Mouse (Mus musculus) limb, embryonic 15.5 days (tissue): ENCODE measurements around the gene Abcc10. TPM values are rescaled to one million over a fixed set of nuclear protein-coding genes. Genes with fewer than 3 reads are reported as not detected.
A peak's percentile ranks its signal among the peaks of the same experiment; 100 is the strongest.

Source experiments
- ATAC-seq: fragments of 200-750 bp; cut with Nextera tagmentation; 2 replicates; pipeline ENCODE4 v1.8.0; 2017; ENCODE audit warnings: low read depth, moderate TSS enrichment; ENCODE audit not compliant: insufficient number of reproducible peaks, low FRiP score, low TSS enrichment
- H3K27ac ChIP-seq: fragments of 300-500 bp; sonication (generic); 2 replicates; pipeline ENCODE4 v1.5.1; 2015; ENCODE audit warnings: moderate library complexity, mild to moderate bottlenecking, inconsistent platforms
- H3K27me3 ChIP-seq: fragments of 300-500 bp; sonication (generic); 2 replicates; pipeline ENCODE4 v1.6.1; 2015; ENCODE audit warnings: inconsistent platforms
- H3K36me3 ChIP-seq: fragments of 300-500 bp; sonication (generic); 2 replicates; pipeline ENCODE4 v1.6.1; 2015; ENCODE audit warnings: inconsistent platforms
- H3K4me1 ChIP-seq: fragments of 300-500 bp; sonication (generic); 2 replicates; pipeline ENCODE4 v1.6.1; 2015; ENCODE audit warnings: inconsistent platforms
- H3K4me2 ChIP-seq: fragments of 300-500 bp; sonication (generic); 2 replicates; pipeline ENCODE4 v1.6.1; 2015; ENCODE audit warnings: mild to moderate bottlenecking, inconsistent platforms
- H3K4me3 ChIP-seq: fragments of 300-500 bp; sonication (generic); 2 replicates; pipeline ENCODE4 v1.5.1; 2015; ENCODE audit warnings: mild to moderate bottlenecking, inconsistent platforms
- H3K9ac ChIP-seq: fragments of 300-500 bp; sonication (generic); 2 replicates; pipeline ENCODE4 v1.6.1; 2015; ENCODE audit warnings: inconsistent platforms
- H3K9me3 ChIP-seq: fragments of 300-500 bp; sonication (generic); 2 replicates; pipeline ENCODE4 v1.6.1; 2016; ENCODE audit warnings: inconsistent platforms
- WGBS: fragments of 180-500 bp; shearing (Covaris S2); methylation state at CpG from one replicate; pipeline ENCODE4 v1.1.7; 2015; 5-methylcytosine and 5-hydroxymethylcytosine counted together
- polyA plus RNA-seq: library from polyadenylated mRNA; unstranded; fragments of >200 nt; fragmentation: Nextera tagmentation; extraction: Ambion mirVana; gene quantifications from 2 replicates; pipeline ENCODE4 v1.2.1, GENCODE M21; 2015

Abcc10 gene
- polyA plus RNA-seq, 1 experiment from 2014 or later, result 5.9 TPM

- Histone ChIP-seq H3K36me3 (peaks cover 16% of the 10 kb centered on the region), H3K9ac (no peak overlapping the region), H3K4me1 (peaks cover 35% of the 10 kb centered on the region), H3K4me2 (no peak overlapping the region), H3K27me3 (no peaks in the 10 kb centered on the region), H3K4me3 (no peak overlapping the region), H3K9me3 (no peaks in the 10 kb centered on the region), H3K27ac (no peak overlapping the region)
- ATAC-seq, result no peak
- 80% methylated on average over 8 of the region's 8 CpGs for WGBS
These were observed 44.2 kb downstream of the Abcc10 start for GRCm38 (mm10) chr17:46283911-46284310.

- no peak overlapping the region for H3K9ac ChIP-seq
- ATAC-seq, result no peak
These were observed 45.0 kb downstream of the Abcc10 start for GRCm38 (mm10) chr17:46283140-46283539.

GRCm38 (mm10) chr17:46282483-46283123 is 45.5 kb downstream of the Abcc10 start, which contains the start of gene Tjap1:
Gene Tjap1 (minus strand): TSS chr17:46283026.
- H3K4me3 ChIP-seq, result peak within 1 kb of the TSS; percentile 59
- peaks cover 41% of the 10 kb centered on the region for H3K4me1 ChIP-seq
- ATAC-seq, result peak; percentile 92
- H3K27me3 ChIP-seq, result no peaks in the 10 kb centered on the region
- peak within 1 kb of the TSS; percentile 82 for H3K4me2 ChIP-seq
- WGBS, result under 1% methylated on average over 37 of the region's 37 CpGs
- peak within 1 kb of the TSS; percentile 94 for H3K27ac ChIP-seq
- H3K9ac ChIP-seq, result peak within 1 kb of the TSS; percentile 71
- H3K9me3 ChIP-seq, result no peaks in the 10 kb centered on the region
- peaks cover 19% of the 10 kb centered on the region for H3K36me3 ChIP-seq

More at GRCm38 (mm10) chr17:46283140-46283539, 45.0 kb downstream of the Abcc10 start:
- Histone ChIP-seq H3K4me1 (peaks cover 42% of the 10 kb centered on the region), H3K27me3 (no peaks in the 10 kb centered on the region), H3K4me2 (peak overlapping the region; percentile 82), H3K27ac (peak overlapping the region; percentile 94), H3K4me3 (peak overlapping the region; percentile 59), H3K36me3 (peaks cover 18% of the 10 kb centered on the region), H3K9me3 (no peaks in the 10 kb centered on the region)
- 20% methylated on average over 9 of the region's 9 CpGs for WGBS

- 65% methylated on average over 12 of the region's 12 CpGs for WGBS
- no peaks in the 10 kb centered on the region for H3K9me3 ChIP-seq
- H3K27me3 ChIP-seq, result no peaks in the 10 kb centered on the region
- H3K4me1 ChIP-seq, result peaks cover 51% of the 10 kb centered on the region
- H3K4me2 ChIP-seq, result no peak overlapping the region
- H3K36me3 ChIP-seq, result peaks cover 30% of the 10 kb centered on the region
- H3K27ac ChIP-seq, result peak overlapping the region; percentile 67
- no peak overlapping the region for H3K4me3 ChIP-seq
- H3K9ac ChIP-seq, result no peak overlapping the region
- ATAC-seq, result no peak
These were observed 50.0 kb downstream of the Abcc10 start for GRCm38 (mm10) chr17:46278011-46278765.

GRCm38 (mm10) chr17:46277586-46277985 is 50.6 kb downstream of the Abcc10 start:
- Histone ChIP-seq H3K4me1 (peaks cover 50% of the 10 kb centered on the region), H3K4me2 (no peak overlapping the region), H3K4me3 (no peak overlapping the region), H3K36me3 (peaks cover 33% of the 10 kb centered on the region), H3K27ac (peak overlapping the region; percentile 67), H3K27me3 (no peaks in the 10 kb centered on the region), H3K9me3 (no peaks in the 10 kb centered on the region), H3K9ac (no peak overlapping the region)
- no peak for ATAC-seq
- 17% methylated on average over 4 of the region's 4 CpGs for WGBS

GRCm38 (mm10) chr17:46275506-46275905 is 52.6 kb downstream of the Abcc10 start:
- ATAC-seq, result no peak
- Histone ChIP-seq H3K36me3 (peaks cover 47% of the 10 kb centered on the region), H3K9ac (no peak overlapping the region), H3K27ac (no peak overlapping the region), H3K4me3 (no peak overlapping the region), H3K9me3 (no peaks in the 10 kb centered on the region), H3K4me2 (no peak overlapping the region), H3K4me1 (peaks cover 34% of the 10 kb centered on the region), H3K27me3 (no peaks in the 10 kb centered on the region)
- WGBS, result 91% methylated on average over 10 of the region's 10 CpGs

GRCm38 (mm10) chr17:46275034-46275433 is 53.1 kb downstream of the Abcc10 start:
- no peaks in the 10 kb centered on the region for H3K27me3 ChIP-seq
- peaks cover 47% of the 10 kb centered on the region for H3K36me3 ChIP-seq
- peaks cover 37% of the 10 kb centered on the region for H3K4me1 ChIP-seq
- ATAC-seq, result no peak
- no peak overlapping the region for H3K9ac ChIP-seq
- 68% methylated on average over 6 of the region's 6 CpGs for WGBS
- H3K4me3 ChIP-seq, result no peak overlapping the region
- H3K4me2 ChIP-seq, result no peak overlapping the region
- no peaks in the 10 kb centered on the region for H3K9me3 ChIP-seq
- no peak overlapping the region for H3K27ac ChIP-seq

GRCm38 (mm10) chr17:46274465-46274864 is 53.7 kb downstream of the Abcc10 start:
- peaks cover 49% of the 10 kb centered on the region for H3K36me3 ChIP-seq

GRCm38 (mm10) chr17:46273803-46274236 is 54.3 kb downstream of the Abcc10 start:
- peaks cover 52% of the 10 kb centered on the region for H3K36me3 ChIP-seq
- ATAC-seq, result peak; percentile 53
- WGBS, result 17% methylated on average over 1 of the region's 1 CpGs
- H3K4me2 ChIP-seq, result no peak overlapping the region
- H3K4me3 ChIP-seq, result no peak overlapping the region
- H3K9me3 ChIP-seq, result no peaks in the 10 kb centered on the region
- peak overlapping the region; percentile 63 for H3K27ac ChIP-seq
- peaks cover 42% of the 10 kb centered on the region for H3K4me1 ChIP-seq
- H3K9ac ChIP-seq, result no peak overlapping the region
- no peaks in the 10 kb centered on the region for H3K27me3 ChIP-seq

More at GRCm38 (mm10) chr17:46274465-46274864, 53.7 kb downstream of the Abcc10 start:
- Histone ChIP-seq H3K9ac (no peak overlapping the region), H3K4me2 (no peak overlapping the region), H3K4me3 (no peak overlapping the region), H3K4me1 (peaks cover 42% of the 10 kb centered on the region), H3K27ac (peak overlapping the region; percentile 63), H3K27me3 (no peaks in the 10 kb centered on the region), H3K9me3 (no peaks in the 10 kb centered on the region)
- no peak for ATAC-seq
- whole genome bisulfite sequencing, result 64% methylated on average over 6 of the region's 6 CpGs

GRCm38 (mm10) chr17:46272675-46273074 is 55.5 kb downstream of the Abcc10 start:
- H3K9me3 ChIP-seq, result no peaks in the 10 kb centered on the region
- H3K27me3 ChIP-seq, result no peaks in the 10 kb centered on the region
- H3K36me3 ChIP-seq, result peaks cover 57% of the 10 kb centered on the region
- ATAC-seq, result no peak
- H3K4me1 ChIP-seq, result peaks cover 32% of the 10 kb centered on the region
- H3K9ac ChIP-seq, result no peak overlapping the region
- H3K27ac ChIP-seq, result no peak overlapping the region
- no peak overlapping the region for H3K4me2 ChIP-seq
- WGBS, result 77% methylated on average over 5 of the region's 5 CpGs
- H3K4me3 ChIP-seq, result no peak overlapping the region

- H3K36me3 ChIP-seq, result peaks cover 58% of the 10 kb centered on the region
- no peak for ATAC-seq
These were observed 56.1 kb downstream of the Abcc10 start for GRCm38 (mm10) chr17:46272058-46272457.

More at GRCm38 (mm10) chr17:46272058-46272457, 56.1 kb downstream of the Abcc10 start:
- no peak overlapping the region for H3K4me3 ChIP-seq
- no peak overlapping the region for H3K27ac ChIP-seq
- H3K9ac ChIP-seq, result no peak overlapping the region
- no peaks in the 10 kb centered on the region for H3K27me3 ChIP-seq
- H3K4me2 ChIP-seq, result no peak overlapping the region
- H3K4me1 ChIP-seq, result peaks cover 28% of the 10 kb centered on the region
- no peaks in the 10 kb centered on the region for H3K9me3 ChIP-seq
- 91% methylated on average over 2 of the region's 2 CpGs for WGBS
